Mouse (Mus musculus) embryo, embryonic 11.5 days (tissue): Measurements from ENCODE around the gene Chst5.
"Not testable (repeated sequence)": the region's sequence is repeated elsewhere in the genome, so short reads cannot be mapped to it uniquely, and the experiment has no call there.

Experiments used
- DNase-seq: peaks from one replicate; pipeline ENCODE4 v3.0.0-alpha.2; 2012; ENCODE audit warnings: low read depth, low spot score

Chst5 gene

DNA sequence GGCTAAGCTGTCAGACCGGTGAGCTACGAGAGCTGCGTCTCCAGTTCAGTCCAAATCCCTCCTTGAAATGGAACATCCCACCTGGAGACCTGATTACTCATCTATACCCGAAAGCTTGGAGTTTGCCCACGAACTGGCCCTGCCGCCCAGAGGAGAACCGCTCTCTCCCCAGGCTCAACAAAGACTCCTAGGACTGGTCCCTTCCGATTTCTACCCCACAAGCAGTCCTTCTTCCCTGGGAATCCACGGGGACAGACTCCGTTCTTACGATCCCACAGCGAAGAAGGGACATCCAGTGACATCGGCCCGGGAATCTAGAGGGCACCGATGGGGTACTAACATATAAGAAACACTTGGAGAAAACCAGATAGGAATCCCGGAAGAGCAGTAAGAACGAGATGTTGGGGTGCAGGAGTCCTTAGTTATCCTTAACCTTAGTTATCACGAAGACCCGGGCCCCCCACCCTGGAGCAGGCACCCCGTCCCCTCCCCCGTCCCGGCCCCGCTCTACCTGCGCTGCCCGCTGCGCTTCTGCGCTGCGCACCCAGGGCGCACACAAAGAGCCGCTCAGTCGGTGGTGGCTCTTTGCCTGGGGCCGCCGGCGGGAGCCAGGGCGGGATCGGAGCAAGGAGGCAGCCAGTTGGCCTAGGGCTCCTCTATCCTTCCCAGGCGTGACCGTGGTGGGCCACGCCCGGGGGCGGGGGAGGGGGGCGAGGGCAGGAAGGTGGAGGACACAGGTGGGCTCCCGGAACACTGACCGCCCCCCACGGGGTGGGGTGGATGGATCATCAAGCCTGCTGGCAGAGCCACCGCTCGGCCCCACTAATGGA is at the start of gene Chst5:
Chst5 (minus strand) TSS at position 827 of the 830 bp plus-strand sequence.
- DNase-seq: no peak

DNA sequence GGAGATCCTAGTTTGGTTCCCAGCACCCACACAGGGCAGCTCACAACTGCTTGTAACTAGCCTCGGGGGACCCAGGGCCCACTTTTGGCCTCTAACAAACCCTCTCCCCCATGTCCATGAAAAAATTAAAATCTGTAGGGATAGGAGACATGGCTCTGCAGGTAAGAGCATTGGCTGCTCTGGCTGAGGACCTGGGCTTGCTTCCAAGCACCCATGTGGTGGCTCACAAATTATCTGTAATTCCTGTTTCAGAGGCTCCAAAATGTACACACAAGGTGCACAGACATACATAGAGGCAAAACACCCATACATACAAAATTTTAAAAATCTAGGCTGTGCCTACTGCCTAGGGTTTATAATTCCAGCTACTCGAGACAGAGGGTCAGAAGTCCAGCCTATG is 47.0 kb upstream of the Chst5 start:
- DNase-seq: no peak

DNA sequence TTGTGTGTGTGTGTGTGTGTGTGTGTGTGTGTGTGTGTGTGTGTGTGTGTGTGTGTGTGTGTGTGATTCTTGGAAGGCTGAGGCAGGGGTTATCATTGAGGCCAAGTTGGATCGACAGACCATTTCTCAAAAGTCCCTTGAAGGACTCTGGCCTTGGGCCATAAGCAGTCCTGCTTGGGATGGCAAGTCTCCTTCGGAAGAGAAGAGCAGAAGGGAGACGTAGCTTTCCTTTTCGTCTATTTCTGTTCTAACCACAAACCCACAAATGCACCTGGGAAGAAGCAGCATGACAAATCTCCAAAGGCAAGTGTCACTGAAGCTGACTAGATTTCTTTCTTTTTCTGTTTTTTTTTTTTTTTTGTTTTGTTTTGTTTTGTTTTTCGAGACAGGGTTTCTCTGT is 45.6 kb upstream of the Chst5 start:
- DNase-seq: no peak

DNA sequence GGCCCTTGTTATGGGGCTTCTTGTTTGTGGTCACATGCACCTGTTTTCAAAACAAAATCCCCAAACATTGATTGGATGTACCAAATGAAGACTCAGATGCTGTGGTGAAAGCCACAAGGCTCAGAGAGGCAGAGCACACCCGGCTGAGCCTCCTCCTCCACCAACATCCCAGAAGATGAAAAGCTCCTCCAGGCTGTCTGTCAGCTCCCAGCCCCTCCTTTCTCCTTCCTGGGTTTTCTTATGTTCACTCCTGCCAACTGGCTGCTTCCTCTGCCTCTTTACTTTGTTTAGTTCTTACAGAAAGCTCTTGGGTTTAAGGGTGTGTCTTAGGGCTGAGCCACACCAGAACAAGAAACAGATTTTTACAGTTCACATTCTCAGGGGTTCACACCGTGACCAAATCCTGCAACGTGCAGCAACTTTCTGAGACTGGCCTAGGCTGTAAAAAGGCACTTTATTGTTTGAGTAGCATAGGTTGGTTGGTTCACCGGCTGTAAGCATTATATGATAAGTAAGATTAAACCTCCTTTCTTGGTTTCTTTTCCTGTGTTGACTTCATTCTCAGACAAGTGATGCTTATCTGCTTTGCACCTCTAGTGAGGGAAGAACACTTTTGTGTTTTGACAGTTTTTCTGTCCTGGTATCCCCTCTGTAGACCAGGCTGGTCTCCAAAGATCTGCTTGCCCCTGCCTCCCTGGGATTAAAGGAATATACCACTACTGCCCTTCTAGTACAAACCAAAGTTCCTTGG is 44.8 kb upstream of the Chst5 start:
- DNase-seq: no peak

DNA sequence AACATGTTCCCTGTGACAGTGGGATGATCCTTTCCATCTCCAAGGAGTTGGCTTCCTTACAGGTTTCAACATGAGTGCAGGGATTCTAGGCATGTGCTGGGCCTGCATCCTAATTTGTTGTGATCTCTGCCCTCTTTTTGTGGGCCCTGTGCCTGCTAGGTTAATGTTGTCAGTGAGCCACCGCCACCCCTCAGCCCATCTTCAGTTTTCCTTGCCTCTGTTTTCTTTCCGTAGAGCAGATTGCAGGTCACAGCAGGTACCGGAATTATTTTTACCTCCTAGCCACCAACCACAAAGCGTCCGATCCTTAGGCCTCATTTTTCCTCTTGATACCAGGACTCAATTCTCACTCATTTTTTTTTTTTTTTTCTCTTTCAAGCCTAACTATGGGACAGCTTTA is 41.7 kb upstream of the Chst5 start:
- DNase-seq: no peak

DNA sequence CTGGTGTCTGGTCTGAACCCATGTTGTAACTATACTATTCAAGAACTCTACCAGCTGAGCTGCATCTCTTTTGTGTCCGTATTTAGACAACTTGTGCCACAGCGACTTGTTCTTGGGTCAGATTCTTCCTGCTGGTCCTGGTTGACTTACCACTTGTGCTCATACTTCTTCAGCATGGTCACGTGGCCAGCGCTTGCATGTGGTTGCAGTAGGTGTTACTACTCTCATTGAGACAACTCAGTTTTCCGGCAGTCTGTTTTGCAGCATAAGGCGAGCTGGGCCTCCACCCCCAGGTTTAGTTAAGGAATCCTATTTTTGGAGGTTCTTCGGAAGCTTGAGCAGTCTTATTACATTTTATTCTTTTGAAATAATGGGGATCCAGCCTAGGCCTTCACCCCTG is 41.1 kb upstream of the Chst5 start:
- DNase-seq: no peak

DNA sequence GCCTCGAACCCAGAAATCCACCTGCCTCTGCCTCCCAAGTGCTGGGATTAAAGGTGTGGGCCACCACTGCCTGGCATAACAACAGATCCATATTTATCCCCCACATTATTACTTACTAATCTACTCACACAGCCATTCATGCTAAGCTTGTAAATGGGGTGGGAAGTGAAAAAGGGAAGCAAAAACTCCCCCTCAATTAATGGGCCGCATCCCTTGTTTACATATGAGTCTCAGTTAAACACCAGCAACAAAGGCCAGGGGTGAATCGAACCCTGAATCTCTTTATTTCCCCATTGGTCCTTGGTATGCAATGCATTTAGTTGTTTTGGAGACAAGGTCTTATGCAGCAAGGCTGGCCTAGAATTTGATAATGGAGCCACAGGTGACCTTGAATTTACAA is 40.6 kb upstream of the Chst5 start:
- DNase-seq: no peak

DNA sequence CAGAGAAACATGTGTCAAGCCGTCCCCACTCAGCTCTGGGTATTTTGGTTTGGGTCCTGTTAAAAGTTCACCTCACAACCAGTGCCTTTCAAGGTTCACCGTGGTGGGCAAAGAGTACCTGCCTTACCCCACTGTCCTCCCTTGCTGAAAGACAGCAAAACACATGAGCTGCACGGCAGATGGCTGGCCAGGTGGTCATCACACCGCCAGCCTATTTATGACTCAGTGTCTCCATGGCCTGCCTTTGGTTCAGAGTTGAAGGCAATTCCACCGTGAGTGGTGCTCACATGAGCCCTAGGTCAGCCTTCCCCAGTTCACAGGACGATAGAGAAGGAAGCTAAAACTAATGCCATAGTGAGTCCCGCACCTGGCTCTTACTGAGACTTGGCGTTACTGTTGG is 37.7 kb upstream of the Chst5 start:
- no peak for DNase-seq

DNA sequence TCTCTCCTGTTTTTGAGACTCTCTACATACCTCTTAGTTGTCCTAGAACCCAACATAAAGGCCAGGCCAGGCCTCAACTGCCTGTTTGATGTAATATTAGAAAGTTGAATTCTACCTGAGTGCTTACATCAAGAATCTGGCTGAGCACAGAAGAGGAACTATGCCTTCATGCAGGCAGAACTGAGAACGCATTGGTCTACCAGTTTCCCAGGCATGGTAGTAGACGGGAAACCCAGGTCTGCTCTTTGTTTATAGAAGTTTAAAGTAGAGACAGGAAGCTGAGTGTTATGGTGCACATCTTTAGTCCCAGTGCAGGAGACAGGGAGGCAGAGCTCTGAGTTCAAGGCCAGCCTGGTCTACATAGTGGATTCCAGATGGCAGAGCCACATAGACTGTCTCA is 36.9 kb upstream of the Chst5 start:
- no peak for DNase-seq

DNA sequence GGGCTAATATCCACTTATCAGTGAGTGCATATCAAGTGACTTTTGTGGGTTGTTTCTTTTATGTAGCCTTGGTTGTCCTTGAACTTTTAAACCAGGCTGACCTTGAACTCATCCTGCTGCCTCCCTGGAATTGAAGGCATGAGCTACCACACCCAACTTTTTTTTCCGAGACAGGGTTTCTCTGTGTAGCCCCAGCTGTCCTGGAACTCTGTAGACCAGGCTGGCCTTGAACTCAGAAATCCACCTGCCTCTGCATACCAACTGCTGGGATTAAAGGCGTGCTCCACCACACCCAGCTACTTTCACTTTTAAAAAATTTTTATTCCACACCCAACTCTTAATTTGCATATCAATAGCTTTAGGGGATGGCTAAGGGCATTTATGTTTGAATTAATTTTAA is 33.3 kb upstream of the Chst5 start:
- no peak for DNase-seq

DNA sequence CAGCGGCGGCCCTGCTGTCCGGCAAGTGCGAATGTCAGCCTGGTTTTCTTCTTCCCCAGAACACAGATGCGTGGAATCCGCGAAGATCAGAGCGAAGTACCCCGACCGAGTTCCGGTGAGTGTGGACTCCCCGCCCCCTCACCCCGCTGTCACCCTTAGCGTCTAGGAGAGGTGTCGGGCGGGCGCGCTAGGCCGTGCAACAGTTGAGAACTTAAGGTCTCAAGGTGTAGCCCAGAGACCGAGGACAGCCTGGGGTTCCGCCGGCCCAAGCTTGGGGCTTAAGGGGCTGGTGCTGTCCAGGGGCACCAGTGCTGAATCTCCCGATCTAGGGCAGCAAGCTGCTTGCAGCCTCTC is 30.8 kb upstream of the Chst5 start:
- no peak for DNase-seq

DNA sequence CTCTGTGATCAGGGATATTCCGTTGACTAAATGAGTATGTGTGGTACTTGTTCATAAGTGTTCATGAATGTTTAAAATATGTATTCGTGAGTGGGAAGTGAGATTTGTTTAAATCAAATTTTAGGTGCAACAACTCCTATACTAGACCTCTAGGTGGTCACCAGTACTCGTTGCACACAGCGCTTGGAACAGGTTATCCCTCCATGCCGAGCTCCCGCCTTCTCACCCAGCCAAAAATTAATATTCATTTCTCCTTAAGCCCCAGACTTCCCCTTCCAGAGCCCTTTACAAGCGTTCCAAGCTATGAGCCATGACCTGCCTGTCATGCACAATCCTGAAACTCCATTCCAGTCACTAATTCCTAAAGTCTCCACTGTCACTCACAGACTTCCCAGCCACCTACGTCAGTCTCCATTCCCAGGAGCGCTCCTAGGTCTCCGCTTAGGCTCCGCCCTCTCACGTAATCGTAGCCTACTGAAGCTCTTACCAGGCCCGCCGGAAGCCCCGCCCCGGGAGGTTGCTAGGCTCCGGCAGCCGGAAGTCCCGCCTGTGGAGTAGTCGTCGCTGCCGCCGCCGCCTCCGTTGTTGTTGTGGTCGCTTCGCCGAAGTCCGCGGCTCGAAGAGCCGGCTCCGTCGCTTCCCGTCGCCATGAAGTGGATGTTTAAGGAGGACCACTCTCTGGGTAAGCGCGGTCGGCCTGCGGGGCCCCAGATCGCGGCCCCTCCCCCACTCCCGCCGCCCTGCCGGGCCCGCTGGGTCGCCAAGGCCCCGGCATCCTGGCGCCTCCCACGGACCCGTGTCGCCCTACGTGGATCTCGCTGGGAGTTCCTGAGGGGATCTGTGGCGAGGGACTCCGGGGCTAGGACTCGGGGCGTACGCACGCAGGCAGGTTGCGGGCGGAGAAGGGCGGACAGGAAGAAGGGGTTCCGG is 30.2 kb upstream of the Chst5 start, which contains the start of gene Gabarapl2:
Gabarapl2 (plus strand) TSS at position 533 of the 930 bp plus-strand sequence.
- DNase-seq: peak; percentile 93

DNA sequence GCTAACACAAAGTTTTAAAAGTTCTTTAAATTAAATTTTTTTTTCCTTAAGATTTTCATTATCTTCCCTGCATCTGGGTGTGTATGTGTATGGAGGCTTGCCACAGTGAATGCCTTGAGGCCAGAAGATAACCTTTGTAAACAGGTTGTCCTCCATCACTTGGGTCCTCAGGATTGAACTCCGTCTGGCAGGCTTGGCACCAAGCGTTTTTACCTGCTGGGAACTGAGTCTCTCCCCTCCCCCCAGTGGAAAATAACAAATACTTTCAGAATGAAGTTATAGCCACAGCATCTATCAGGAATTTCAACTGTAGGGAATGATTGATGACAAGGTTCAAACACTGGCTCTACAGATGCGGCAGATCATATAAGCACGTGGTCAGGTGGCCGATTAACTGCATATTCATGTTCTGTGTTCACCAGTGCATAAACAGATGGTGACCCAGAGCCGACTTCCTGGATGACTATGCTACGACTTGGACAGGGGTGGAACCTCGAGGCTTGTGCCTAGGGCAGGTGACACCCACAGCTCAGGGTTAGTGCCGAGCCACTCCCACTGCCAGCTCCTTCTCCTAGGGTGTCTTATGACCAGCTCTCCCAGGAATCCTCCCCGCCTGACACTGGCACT is 29.4 kb upstream of the Chst5 start:
- no peak for DNase-seq

DNA sequence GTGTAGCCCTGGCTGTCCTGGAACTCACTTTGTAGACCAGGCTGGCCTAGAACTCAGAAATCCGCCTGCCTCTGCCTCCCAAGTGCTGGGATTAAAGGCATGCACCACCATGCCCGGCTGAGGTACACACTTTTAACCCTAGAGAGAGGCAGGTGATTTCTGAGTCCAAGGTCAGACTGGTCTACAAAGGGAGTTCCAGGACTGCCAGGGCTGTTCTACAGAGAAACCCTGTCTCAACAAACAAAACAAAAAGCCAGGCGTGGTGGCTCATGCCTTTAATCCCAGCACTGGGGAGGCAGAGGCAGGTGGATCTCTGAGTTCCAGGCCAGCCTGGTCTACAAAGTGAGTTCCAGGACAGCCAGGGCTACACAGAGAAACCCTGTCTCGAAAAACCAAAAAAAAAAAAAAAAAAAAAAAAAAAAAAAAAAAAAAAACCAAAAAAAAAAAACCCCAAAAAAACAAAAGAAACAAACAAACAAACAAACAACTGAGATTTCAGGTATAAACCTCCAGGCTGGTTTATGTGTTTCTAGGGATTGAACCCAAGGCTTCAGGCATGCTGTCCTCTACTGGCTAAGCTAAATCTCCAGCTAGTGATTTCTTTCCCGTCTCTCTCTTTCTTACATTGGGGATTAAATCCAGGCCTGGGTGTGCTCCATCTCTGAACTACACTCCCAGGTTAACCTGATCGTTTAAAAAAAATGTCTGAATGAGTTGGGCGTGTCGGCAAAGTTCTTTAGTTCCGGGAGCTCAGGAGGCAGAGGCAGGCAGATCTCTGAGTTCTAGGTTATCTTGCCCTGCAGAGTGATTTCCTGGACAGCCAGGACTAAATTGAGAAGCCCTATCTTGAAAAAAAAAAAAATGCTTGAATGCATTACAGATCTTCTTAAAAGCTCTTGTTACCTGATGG is 28.1 kb upstream of the Chst5 start:
- not testable (repeated sequence) for DNase-seq

DNA sequence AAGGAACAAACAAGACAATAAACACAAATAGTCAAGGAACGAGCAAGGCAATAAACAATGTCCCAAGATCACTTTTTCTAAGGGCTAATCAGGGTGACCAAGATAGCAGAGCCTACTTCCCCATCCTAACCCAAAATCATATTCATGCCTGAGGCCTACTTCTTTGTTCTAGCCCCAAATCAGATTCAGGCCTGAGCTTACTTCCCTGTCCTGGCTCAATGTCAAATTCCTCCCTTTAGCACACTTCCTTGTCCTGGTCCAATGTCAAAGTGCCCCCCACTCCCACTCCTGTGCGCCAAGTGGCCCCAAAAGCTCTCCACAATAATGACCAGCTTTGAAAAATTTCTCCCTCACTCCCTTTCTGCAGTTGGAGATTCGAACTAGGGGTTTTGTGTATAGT is 26.9 kb upstream of the Chst5 start:
- no peak for DNase-seq

DNA sequence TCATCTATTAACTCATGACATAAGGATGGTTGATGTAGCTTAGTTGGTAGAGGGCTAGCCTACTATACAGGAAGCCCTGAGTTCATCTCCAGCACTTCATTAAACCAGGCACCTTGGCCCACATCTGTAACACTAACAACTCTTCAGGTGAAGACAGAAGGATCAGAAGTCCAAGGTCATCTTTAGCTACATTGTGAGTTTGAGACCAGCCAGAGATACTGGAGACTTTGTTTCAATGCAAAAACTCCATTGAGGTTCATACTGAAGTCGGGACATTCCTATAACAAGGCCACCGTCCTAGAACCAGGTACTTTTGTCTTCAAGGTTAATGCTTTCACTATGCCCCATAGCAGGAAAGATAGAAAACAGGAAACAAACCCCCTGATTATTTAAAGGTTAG is 24.0 kb upstream of the Chst5 start:
- no peak for DNase-seq

DNA sequence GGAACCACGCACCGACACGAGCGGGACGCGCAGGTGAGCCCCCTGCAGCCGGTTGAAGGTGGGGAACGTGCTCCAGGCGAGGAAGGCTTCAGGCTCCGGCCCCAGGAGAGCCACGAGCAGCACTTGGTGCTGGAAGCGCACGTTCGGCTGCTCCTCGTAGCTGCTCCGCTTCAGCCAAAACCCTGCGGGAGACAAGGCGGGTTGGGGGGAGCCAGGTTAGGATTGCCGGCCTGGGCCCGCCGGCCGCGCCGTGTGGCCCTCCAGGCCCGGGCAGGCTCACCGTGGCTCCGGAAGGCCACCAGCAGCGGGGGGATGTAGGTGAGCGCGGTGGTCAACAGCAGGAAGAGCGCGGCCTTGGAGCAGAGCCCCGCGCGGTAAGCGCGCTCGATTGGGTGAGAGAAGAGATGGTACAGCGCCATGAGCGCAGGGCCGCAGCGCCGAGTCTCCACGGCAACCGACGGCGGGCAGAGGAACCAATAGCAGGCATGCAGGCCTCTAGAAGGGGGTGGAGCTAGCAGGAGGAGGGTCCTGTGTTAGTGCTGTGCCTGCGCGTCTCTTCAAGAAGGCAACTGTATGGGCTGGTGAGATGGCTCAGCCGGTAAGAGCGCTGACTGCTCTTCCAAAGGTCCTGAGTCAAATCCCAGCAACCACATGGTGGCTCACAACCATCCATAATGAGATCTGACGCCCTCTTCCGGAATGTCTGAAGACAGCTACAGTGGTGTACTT is 23.3 kb upstream of the Chst5 start, which contains the start of gene Tmem231:
Tmem231 (minus strand) TSS at position 534 of the 729 bp plus-strand sequence.
- peak; percentile 90 for DNase-seq

DNA sequence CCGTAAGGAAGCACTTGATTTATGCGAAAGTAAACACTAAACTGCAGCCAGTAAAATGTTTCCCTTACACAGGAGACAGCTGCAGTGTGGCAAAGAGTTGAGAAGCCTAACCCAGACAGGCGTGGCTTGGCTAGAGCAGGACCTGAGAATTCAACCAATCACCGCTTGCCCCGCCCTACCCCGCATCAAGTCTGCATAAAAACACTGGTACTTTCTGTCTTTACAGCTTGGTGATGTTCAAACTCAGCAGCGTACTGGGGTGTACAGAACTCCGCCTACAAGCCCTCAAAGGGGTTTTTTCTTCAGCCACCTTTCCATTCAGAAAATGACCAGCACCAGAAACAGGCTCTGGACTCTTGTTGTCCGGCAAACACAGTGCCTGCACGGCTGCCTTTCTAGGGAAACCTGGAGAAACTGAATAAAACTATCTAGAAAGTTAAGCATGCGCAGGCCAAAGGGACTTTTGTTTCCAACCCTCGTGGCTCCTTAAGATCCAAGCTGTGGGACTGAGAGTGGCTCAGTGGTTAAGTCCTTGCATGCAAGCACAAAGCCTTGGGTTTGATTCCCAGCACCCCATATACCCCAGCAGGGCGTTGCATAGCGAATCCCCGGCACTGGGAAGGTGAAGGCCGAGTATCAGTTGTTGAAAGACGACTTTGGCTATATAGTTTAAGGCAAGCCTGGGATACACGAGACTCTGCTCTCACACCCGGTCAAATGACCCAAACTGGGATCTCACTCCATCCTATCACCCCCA is 22.5 kb upstream of the Chst5 start:
- no peak for DNase-seq

DNA sequence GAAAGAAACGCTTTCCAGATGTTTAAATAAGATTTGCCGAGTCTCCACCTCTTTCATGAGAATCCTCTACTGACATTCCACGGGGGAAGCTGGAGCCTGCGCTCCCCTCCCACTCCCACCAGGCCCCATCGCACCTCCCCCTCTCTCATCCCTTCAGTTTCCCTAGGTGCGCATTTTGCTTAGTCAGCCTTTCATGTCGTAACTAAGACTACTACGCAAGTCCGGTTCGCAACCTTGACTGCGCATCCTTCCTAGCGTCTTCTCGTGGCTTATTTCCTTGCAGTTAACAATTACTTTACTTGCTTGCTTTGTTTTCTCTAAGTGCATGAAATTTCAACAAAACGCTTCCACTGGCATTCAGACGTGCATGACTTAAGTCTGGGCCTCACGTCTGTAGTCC is 21.5 kb upstream of the Chst5 start:
- no peak for DNase-seq
